Mouse (Mus musculus): ENCODE results near the gene Mllt6.

DNA sequence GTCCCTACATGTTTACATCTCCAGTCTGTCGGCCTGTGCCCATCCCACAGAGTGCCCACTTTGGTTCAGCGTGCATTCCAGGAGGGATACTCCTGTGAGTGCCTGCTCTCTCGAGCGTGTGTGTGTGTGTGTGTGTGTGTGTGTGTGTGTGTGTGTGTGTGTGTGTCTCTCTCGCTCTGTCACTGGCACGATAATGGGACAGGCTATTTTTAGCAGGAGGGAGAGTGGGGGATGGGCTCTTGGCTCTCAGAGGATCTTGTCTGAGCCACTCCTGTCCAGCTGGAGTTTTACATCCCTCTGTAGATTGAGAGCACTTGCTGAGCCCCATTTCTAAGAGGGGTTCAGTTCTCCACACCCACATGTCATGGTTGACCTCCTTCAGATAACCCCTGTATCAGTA lies 6.6 kb downstream of the Mllt6 start:
- TF ChIP-seq CTCF (IDR thresholded peaks at IDR 0.05; ENCODE audit: low read depth) (no peak), EP300 (IDR thresholded peaks at IDR 0.05; ENCODE audit: low read depth) (no peak)

Data from liver, embryonic 14.5 days (tissue).